Mouse (Mus musculus) bone marrow, adult 2 months (tissue): ENCODE results near the gene Tbcc.

ENCODE experiments used
- CTCF ChIP-seq: fragments of 200-500 bp; IDR thresholded peaks from 2 replicates; pipeline ENCODE4 v1.5.1; 2011; ENCODE audit warnings: low read length, control low read depth; ENCODE audit not compliant: control insufficient read depth, insufficient read depth
- POLR2A ChIP-seq: fragments of 200-500 bp; IDR thresholded peaks from 2 replicates; pipeline ENCODE4 v1.6.1; 2011; ENCODE audit warnings: low read depth, mild to moderate bottlenecking, control low read depth, low read length, borderline replicate concordance; ENCODE audit not compliant: control insufficient read depth

GRCm38 (mm10) chr17:46895426-46895825 lies 4.9 kb downstream of the Tbcc start:
- no peak for TF ChIP-seq CTCF
- TF ChIP-seq POLR2A, result no peak
